Mouse (Mus musculus) CH12.LX (cell line): ENCODE data around the gene Arhgef25.

Source experiments
- CTCF ChIP-seq, 2 experiments: IDR thresholded peaks in 1 of 2; conservative IDR thresholded peaks in 1 of 2; 2 replicates each; pipeline ENCODE4 v1.5.1; 2011 to 2012; ENCODE audit warnings: low read depth in 2 of 2, low read length in 2 of 2, improper control_type of control experiment in 1 of 2, inconsistent platforms in 1 of 2, mild to moderate bottlenecking in 1 of 2, moderate library complexity in 1 of 2
- MAFK ChIP-seq: IDR thresholded peaks from 2 replicates; pipeline ENCODE4 v1.6.1; 2011; ENCODE audit warnings: low read length, improper control_type of control experiment; ENCODE audit not compliant: insufficient replicate concordance
- NRF1 ChIP-seq: IDR thresholded peaks from 2 replicates; pipeline ENCODE4 v1.6.1; 2014; ENCODE audit warnings: low read depth, mild to moderate bottlenecking, inconsistent platforms, low read length, improper control_type of control experiment, moderate library complexity
- POLR2AphosphoS2 ChIP-seq: IDR thresholded peaks from 2 replicates; pipeline ENCODE4 v1.6.1; 2011; ENCODE audit warnings: low read depth, low read length, improper control_type of control experiment
- SIN3A ChIP-seq: IDR thresholded peaks from 2 replicates; pipeline ENCODE4 v1.6.1; 2012; ENCODE audit warnings: low read length, improper control_type of control experiment, inconsistent platforms
- USF2 ChIP-seq: conservative IDR thresholded peaks from 2 replicates; pipeline ENCODE4 v1.6.1; 2011; ENCODE audit warnings: low read depth, low read length, improper control_type of control experiment
- ZC3H11A ChIP-seq: IDR thresholded peaks from 2 replicates; pipeline ENCODE4 v1.6.1; 2012; ENCODE audit warnings: low read depth, mild to moderate bottlenecking, inconsistent platforms, low read length, improper control_type of control experiment
- ZNF384 ChIP-seq: IDR thresholded peaks from 2 replicates; pipeline ENCODE4 v1.6.1; 2012; ENCODE audit warnings: low read depth, low read length, improper control_type of control experiment, inconsistent platforms

DNA sequence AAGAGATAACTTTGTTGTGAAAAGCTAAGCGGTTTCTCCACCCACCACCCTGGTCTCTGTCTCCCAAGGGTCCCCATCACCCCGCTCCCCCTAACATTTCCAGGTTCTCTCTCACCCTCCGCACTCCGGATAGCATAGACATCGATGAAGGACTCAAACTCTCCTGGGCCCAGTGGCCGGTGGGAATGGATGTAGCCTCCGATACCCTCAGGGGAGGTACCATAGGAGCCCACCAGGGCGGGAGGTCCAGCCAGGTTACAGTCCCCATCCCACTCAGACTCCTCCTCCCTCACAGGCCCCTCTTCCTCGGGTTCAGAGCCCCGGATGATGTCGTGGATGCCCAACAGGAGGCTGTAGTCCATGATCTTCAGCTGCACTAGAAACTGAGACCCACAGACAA is 9.6 kb upstream of the Arhgef25 start:
- TF ChIP-seq ZC3H11A (no peak), POLR2AphosphoS2 (no peak), ZNF384 (no peak), SIN3A (no peak), MAFK (no peak), CTCF (conservative IDR thresholded peaks at IDR 0.05 in 1 of 2, IDR thresholded peaks at IDR 0.05 in 1 of 2; ENCODE audit: low read depth in 2 of 2, low read length in 2 of 2) (no peak), USF2 (no peak), NRF1 (no peak)
